Mouse (Mus musculus): Measurements from ENCODE around the gene Ankrd33. TPM values are rescaled to one million over a fixed set of nuclear protein-coding genes. Genes with fewer than 3 reads are reported as not detected.

The Ankrd33 gene
- total and polyA plus RNA-seq, 2 experiments from 2014 or later, result not detected

- no peak overlapping the region for H3K4me3 ChIP-seq (ENCODE audit: low read length)
- no peak overlapping the region for H3K9ac ChIP-seq (replicated peaks; ENCODE audit: low read length)
- H3K9me3 ChIP-seq (ENCODE audit: low read length), result no peaks in the 10 kb centered on the region
- no peak overlapping the region for H3K27ac ChIP-seq
- 65% methylated on average over 5 of the region's 5 CpGs for WGBS
- TF ChIP-seq CTCF (IDR thresholded peaks at IDR 0.05; ENCODE audit: low read depth), result no peak
- ATAC-seq (no peak), DNase-seq (ENCODE audit: low spot score) (no peak)
- H3K27me3 ChIP-seq (ENCODE audit: insufficient read depth, low read length), result no peaks in the 10 kb centered on the region
- H3K36me3 ChIP-seq (ENCODE audit: insufficient read depth, low read length), result no peaks in the 10 kb centered on the region
- peaks cover 12% of the 10 kb centered on the region; the same call in 1 of the 2 replicates for H3K4me1 ChIP-seq (ENCODE audit: insufficient read depth, low read length)
- no peak overlapping the region for H3K4me2 ChIP-seq (ENCODE audit: low read depth, low read length)
Measured at GRCm38 (mm10) chr15:101070762-101071161, 44.8 kb upstream of the Ankrd33 start.

DNA sequence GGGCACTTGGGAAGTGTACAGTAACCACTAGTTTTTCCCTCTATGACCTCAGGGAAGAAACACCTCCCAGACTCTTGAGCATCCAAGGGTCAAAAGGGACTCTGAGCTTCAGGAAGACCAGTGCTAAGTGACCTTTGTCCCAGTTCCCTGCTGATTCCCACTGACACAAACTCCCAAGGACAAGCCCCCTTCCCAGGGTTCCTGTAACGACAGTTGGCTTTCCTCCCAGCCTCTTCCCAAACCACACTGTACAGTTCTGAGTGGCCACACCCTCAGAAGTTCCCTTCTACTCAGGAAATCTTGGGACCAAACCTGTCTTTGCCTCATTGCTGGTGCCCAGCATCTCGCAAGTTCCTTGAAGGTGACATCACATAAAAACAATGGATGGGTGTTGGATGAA lies 42.8 kb upstream of the Ankrd33 start:
- no peak overlapping the region for H3K4me2 ChIP-seq (ENCODE audit: low read depth, low read length)
- no peaks in the 10 kb centered on the region for H3K36me3 ChIP-seq (ENCODE audit: insufficient read depth, low read length)
- DNase-seq (ENCODE audit: low spot score) (no peak), ATAC-seq (no peak)
- H3K9ac ChIP-seq (replicated peaks; ENCODE audit: low read length), result no peak overlapping the region
- no peaks in the 10 kb centered on the region for H3K9me3 ChIP-seq (ENCODE audit: low read length)
- no peak overlapping the region for H3K4me3 ChIP-seq (ENCODE audit: low read length)
- H3K27me3 ChIP-seq (ENCODE audit: insufficient read depth, low read length), result no peaks in the 10 kb centered on the region
- 56% methylated on average over 2 of the region's 2 CpGs for WGBS
- no peak overlapping the region for H3K27ac ChIP-seq
- TF ChIP-seq CTCF (IDR thresholded peaks at IDR 0.05; ENCODE audit: low read depth), result no peak
- H3K4me1 ChIP-seq (ENCODE audit: insufficient read depth, low read length), result peaks cover 23% of the 10 kb centered on the region

GRCm38 (mm10) chr15:101074067-101074466 lies 41.5 kb upstream of the Ankrd33 start:
- 49% methylated on average over 5 of the region's 5 CpGs for WGBS
- Histone ChIP-seq H3K4me3 (ENCODE audit: low read length) (no peak overlapping the region), H3K9ac (replicated peaks; ENCODE audit: low read length) (no peak overlapping the region), H3K4me1 (ENCODE audit: insufficient read depth, low read length) (peaks cover 18% of the 10 kb centered on the region), H3K4me2 (ENCODE audit: low read depth, low read length) (no peak overlapping the region), H3K27me3 (ENCODE audit: insufficient read depth, low read length) (no peaks in the 10 kb centered on the region), H3K9me3 (ENCODE audit: low read length) (no peaks in the 10 kb centered on the region), H3K36me3 (ENCODE audit: insufficient read depth, low read length) (no peaks in the 10 kb centered on the region), H3K27ac (no peak overlapping the region)
- DNase-seq (ENCODE audit: low spot score), result peak; percentile 49
- TF ChIP-seq CTCF (IDR thresholded peaks at IDR 0.05; ENCODE audit: low read depth), result no peak
- no peak for ATAC-seq

DNA sequence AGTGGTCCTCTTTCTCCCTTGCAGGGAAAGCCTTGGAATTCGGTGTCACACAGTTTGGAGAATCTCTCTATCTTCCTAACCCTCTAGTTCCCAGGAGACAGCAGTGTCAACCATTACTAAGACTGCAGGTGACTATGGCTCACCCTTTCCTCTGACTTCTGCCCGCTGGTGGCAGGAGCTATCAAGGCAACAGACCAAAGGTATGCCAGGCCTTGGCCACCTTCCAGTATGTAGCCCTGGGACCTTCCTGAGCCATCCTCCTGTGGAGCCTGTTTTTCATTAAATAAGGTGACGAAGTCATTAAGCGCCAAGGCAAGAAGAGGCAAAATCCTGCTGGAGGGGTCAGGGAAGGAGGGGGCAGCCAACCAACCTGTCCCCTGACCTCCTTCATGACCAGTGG lies 40.4 kb upstream of the Ankrd33 start:
- Histone ChIP-seq H3K27ac (no peak overlapping the region), H3K4me3 (ENCODE audit: low read length) (no peak overlapping the region), H3K4me1 (ENCODE audit: insufficient read depth, low read length) (peaks cover 16% of the 10 kb centered on the region), H3K4me2 (ENCODE audit: low read depth, low read length) (no peak overlapping the region), H3K9ac (replicated peaks; ENCODE audit: low read length) (no peak overlapping the region), H3K9me3 (ENCODE audit: low read length) (no peaks in the 10 kb centered on the region), H3K36me3 (ENCODE audit: insufficient read depth, low read length) (no peaks in the 10 kb centered on the region), H3K27me3 (ENCODE audit: insufficient read depth, low read length) (no peaks in the 10 kb centered on the region)
- no peak for TF ChIP-seq CTCF (IDR thresholded peaks at IDR 0.05; ENCODE audit: low read depth)
- whole genome bisulfite sequencing, result 57% methylated on average over 4 of the region's 4 CpGs
- DNase-seq (ENCODE audit: low spot score) (no peak), ATAC-seq (no peak)

GRCm38 (mm10) chr15:101075656-101076055 lies 39.9 kb upstream of the Ankrd33 start:
- Histone ChIP-seq H3K9ac (replicated peaks; ENCODE audit: low read length) (peak overlapping the region; percentile 41; the same call in 1 of the 2 replicates), H3K4me1 (ENCODE audit: insufficient read depth, low read length) (peaks cover 15% of the 10 kb centered on the region), H3K27ac (peak overlapping the region; percentile 79), H3K9me3 (ENCODE audit: low read length) (no peaks in the 10 kb centered on the region), H3K27me3 (ENCODE audit: insufficient read depth, low read length) (no peaks in the 10 kb centered on the region), H3K4me3 (ENCODE audit: low read length) (peak overlapping the region; percentile 65), H3K36me3 (ENCODE audit: insufficient read depth, low read length) (no peaks in the 10 kb centered on the region), H3K4me2 (ENCODE audit: low read depth, low read length) (peak overlapping the region; percentile 74)
- ATAC-seq (no peak), DNase-seq (ENCODE audit: low spot score) (no peak)
- TF ChIP-seq CTCF (IDR thresholded peaks at IDR 0.05; ENCODE audit: low read depth), result no peak
- WGBS, result 40% methylated on average over 5 of the region's 5 CpGs

DNA sequence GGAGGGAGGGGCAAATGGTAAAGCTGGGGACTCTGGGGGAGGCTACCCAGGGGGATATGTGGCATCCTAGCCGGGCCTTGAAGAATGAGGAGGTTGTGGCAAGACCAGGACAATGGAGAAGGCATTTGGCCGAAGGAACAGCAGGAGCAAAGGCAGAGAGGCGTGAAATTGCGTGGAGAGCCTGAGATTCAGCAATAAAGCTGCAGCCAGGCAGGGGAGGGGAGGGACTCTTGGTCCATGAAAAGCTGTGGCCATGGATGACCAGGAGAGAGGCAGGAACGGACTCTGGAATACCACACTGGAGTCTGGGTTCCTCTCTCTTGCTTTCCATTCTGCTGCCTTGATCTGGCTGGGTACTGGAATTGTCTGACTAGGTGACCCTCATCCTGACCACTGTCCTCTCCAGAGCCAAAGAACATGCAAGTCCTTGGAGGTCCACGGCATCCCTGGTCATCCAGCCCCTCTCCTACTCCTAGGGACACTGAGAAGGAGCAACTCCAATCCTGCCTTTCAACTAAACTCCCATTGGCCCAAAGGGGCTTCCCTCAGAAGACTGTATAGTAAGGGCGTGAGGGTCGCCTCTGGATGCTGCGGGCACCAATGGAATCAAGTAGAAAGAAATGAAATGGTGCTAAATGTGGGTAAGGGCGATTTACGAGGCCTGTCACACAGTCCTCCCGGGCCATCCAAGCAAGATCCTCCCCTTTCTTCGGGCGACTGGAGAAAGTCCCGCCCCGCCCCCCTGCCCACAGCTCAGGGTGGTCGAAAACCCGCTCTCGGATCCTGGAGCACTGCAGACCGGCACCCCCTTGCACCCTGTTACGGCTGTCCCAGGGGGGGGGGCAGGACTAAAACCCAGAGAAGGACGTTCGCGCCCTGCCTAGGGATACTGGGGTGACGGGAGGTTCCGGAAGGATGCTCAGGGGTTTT lies 39.2 kb upstream of the Ankrd33 start:
- WGBS, result 6% methylated on average over 26 of the region's 26 CpGs
- Histone ChIP-seq H3K9me3 (ENCODE audit: low read length) (no peaks in the 10 kb centered on the region), H3K27ac (peak overlapping the region; percentile 79), H3K4me1 (ENCODE audit: insufficient read depth, low read length) (peaks cover 15% of the 10 kb centered on the region), H3K4me3 (ENCODE audit: low read length) (peak overlapping the region; percentile 65), H3K27me3 (ENCODE audit: insufficient read depth, low read length) (no peaks in the 10 kb centered on the region), H3K36me3 (ENCODE audit: insufficient read depth, low read length) (no peaks in the 10 kb centered on the region), H3K4me2 (ENCODE audit: low read depth, low read length) (peak overlapping the region; percentile 74), H3K9ac (replicated peaks; ENCODE audit: low read length) (peak overlapping the region; percentile 41)
- TF ChIP-seq CTCF (IDR thresholded peaks at IDR 0.05; ENCODE audit: low read depth), result no peak
- DNase-seq (ENCODE audit: low spot score) (peak; percentile 73), ATAC-seq (peak; percentile 43; the same call in 1 of the 2 replicates)

Measured in hindbrain, postnatal 0 days (tissue).